Mouse (Mus musculus) neural tube, embryonic 11.5 days (tissue): ENCODE measurements at regions not wholly inside any gene's neighbourhood (a gene's known extent, or its start where the extent isn't known, plus 50 kb on each side); places are given as distances from the start of the nearest gene placed in this dataset.

Source experiments
- ATAC-seq: fragments of 200-750 bp; cut with Nextera tagmentation; 2 replicates; pipeline ENCODE4 v1.8.0; 2017; ENCODE audit warnings: moderate number of reproducible peaks, mild to moderate bottlenecking, moderate TSS enrichment, moderate library complexity; ENCODE audit not compliant: insufficient read depth, low FRiP score, low TSS enrichment
- DNase-seq: peaks from one replicate; pipeline ENCODE4 v3.0.0-alpha.2; 2015; ENCODE audit warnings: low spot score
- H3K27ac ChIP-seq: fragments of 300-500 bp; sonication (generic); 2 replicates; pipeline ENCODE4 v1.5.1; 2014; ENCODE audit warnings: low read depth, mild to moderate bottlenecking, low read length
- H3K27me3 ChIP-seq: fragments of 300-500 bp; sonication (generic); 2 replicates; pipeline ENCODE4 v1.6.1; 2014; ENCODE audit warnings: mild to moderate bottlenecking, low read length, mixed read lengths; ENCODE audit not compliant: control insufficient read depth, insufficient read depth
- H3K36me3 ChIP-seq: fragments of 300-500 bp; sonication (generic); 2 replicates; pipeline ENCODE4 v1.6.1; 2014; ENCODE audit warnings: mild to moderate bottlenecking, low read length, moderate library complexity, mixed read lengths; ENCODE audit not compliant: control insufficient read depth, insufficient read depth
- H3K4me1 ChIP-seq: fragments of 300-500 bp; sonication (generic); 2 replicates; pipeline ENCODE4 v1.6.1; 2014; ENCODE audit warnings: low read length, mixed read lengths; ENCODE audit not compliant: control insufficient read depth, insufficient read depth
- H3K4me2 ChIP-seq: fragments of 300-500 bp; sonication (generic); 2 replicates; pipeline ENCODE4 v1.6.1; 2014; ENCODE audit warnings: low read depth, mild to moderate bottlenecking, moderate library complexity
- H3K4me3 ChIP-seq: fragments of 300-500 bp; sonication (generic); 2 replicates; pipeline ENCODE4 v1.5.1; 2014; ENCODE audit warnings: low read depth, low read length
- H3K9ac ChIP-seq: fragments of 300-500 bp; sonication (generic); 2 replicates; pipeline ENCODE4 v1.6.1; 2014; ENCODE audit warnings: mild to moderate bottlenecking, low read length
- H3K9me3 ChIP-seq: fragments of 300-500 bp; sonication (generic); 2 replicates; pipeline ENCODE4 v1.6.1; 2016; ENCODE audit warnings: low read length; ENCODE audit not compliant: control insufficient read depth
- WGBS: fragments of 180-500 bp; shearing (Covaris S2); extraction: QIAGEN DNeasy Blood & Tissue Kit; methylation state at CpG from one replicate; pipeline ENCODE4 v1.1.7; 2014; 5-methylcytosine and 5-hydroxymethylcytosine counted together

DNA sequence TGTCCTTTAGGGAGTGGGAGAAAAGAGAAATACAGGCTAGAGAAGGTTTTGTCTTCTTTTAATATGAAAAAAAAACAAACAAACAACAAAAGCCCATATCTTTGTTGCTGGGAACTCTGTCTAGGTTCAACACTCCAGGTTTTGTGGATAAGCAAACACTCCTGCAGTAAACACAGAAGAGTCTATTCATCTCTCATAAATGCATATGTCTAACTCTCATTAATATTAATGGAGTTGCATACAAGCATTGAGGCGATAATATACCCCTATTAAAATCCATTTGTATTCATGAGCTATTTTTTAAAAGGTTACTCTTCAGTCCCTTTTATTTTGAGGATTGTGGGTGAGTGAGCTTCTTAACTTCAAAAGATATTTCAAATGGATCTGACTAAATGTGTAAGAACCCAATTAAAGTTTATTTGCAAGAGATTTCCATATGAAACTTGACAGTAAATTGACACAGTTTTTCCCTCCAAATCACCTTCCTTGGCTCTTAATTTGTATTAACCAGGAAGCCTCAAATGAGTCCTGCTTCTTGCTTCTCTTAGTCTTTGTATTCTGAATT, 302.6 kb upstream of the Nr5a2 start:
- Histone ChIP-seq H3K4me3 (no peak overlapping the region), H3K27me3 (no peaks in the 10 kb centered on the region), H3K4me1 (no peaks in the 10 kb centered on the region), H3K9me3 (no peaks in the 10 kb centered on the region), H3K4me2 (no peak overlapping the region), H3K9ac (no peak overlapping the region), H3K36me3 (no peaks in the 10 kb centered on the region), H3K27ac (no peak overlapping the region)
- DNase-seq (no peak), ATAC-seq (no peak)
- 61% methylated on average over 1 of the region's 1 CpGs for WGBS

DNA sequence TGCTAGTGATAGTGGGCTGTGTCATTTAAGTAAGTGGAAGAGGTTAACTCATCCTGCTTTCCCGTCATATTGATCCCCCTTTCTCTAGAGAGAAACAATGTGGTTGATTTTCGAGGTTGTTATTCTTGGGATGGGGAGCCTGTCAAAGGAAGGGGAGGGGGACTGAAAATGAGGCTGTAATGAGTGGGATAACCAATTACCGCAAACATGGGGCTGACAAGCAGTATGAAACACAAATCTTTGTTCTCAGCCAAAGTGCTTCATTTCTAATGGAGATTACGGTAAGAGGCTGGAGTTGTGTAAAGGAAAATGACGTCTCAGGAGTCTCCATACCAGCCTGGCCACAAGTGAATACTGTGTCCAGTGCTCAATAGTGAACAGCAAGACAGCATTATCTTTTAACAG, 301.9 kb upstream of the Nr5a2 start:
- Histone ChIP-seq H3K27ac (no peak overlapping the region), H3K4me1 (no peaks in the 10 kb centered on the region), H3K9ac (no peak overlapping the region), H3K27me3 (no peaks in the 10 kb centered on the region), H3K36me3 (no peaks in the 10 kb centered on the region), H3K4me3 (no peak overlapping the region), H3K9me3 (no peaks in the 10 kb centered on the region), H3K4me2 (no peak overlapping the region)
- 59% methylated on average over 5 of the region's 5 CpGs for WGBS
- ATAC-seq (no peak), DNase-seq (no peak)

- no peaks in the 10 kb centered on the region for H3K36me3 ChIP-seq
- ATAC-seq (no peak), DNase-seq (no peak)
- H3K9ac ChIP-seq, result no peak overlapping the region
- no peak overlapping the region for H3K27ac ChIP-seq
- no peak overlapping the region for H3K4me2 ChIP-seq
- H3K9me3 ChIP-seq, result no peaks in the 10 kb centered on the region
- no peaks in the 10 kb centered on the region for H3K27me3 ChIP-seq
- WGBS, result 97% methylated on average over 3 of the region's 3 CpGs
- no peak overlapping the region for H3K4me3 ChIP-seq
- no peaks in the 10 kb centered on the region for H3K4me1 ChIP-seq
Measured at GRCm38 (mm10) chr1:137256294-137256693, 296.0 kb upstream of the Nr5a2 start.

DNA sequence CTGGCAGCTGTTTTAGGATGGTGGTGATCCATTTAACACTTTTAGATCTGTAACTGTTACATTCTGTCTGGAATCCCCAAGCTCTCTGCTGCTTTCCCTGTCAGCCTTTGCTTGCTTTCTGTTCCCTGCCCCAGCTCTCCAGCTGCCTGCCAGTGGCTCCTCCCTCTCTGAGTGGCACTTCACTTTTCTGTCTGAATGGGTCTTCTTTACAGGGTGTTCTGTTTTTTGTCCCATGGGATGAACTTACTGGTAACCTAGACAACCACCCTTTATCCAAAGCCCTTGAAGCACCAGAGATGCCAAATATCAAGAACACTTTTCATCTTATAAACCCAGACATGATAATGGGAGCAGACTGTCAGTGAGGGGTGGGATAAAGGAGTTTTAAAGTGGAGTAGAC, 294.8 kb upstream of the Nr5a2 start:
- H3K4me1 ChIP-seq, result no peaks in the 10 kb centered on the region
- no peak overlapping the region for H3K4me3 ChIP-seq
- no peaks in the 10 kb centered on the region for H3K27me3 ChIP-seq
- no peaks in the 10 kb centered on the region for H3K9me3 ChIP-seq
- no peak for ATAC-seq
- H3K4me2 ChIP-seq, result no peak overlapping the region
- no peaks in the 10 kb centered on the region for H3K36me3 ChIP-seq
- H3K9ac ChIP-seq, result no peak overlapping the region
- no peak overlapping the region for H3K27ac ChIP-seq
- no peak for DNase-seq

DNA sequence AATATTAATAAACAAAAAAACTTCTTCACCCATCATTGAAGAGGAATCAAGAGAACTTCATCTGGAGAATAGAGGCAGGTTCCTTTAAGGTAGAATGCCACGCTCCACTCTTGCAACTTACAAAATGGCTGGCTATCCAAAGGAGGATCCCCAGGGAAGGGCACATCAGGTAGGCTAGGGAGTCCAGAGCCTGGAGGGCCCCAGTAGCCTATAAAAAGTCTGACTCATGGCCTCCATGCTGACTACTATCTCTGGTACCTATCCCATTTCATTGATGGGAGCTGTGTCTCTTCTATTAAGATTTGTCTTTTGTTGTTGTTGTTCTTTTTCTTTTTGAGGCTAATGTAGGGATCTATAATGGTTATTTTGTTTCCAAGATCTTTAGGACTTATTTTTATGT, 294.4 kb upstream of the Nr5a2 start:
- ATAC-seq, result no peak

GRCm38 (mm10) chr1:137227098-137227485, 266.8 kb upstream of the Nr5a2 start:
- Histone ChIP-seq H3K4me2 (no peak overlapping the region), H3K9ac (no peak overlapping the region), H3K36me3 (no peaks in the 10 kb centered on the region), H3K27me3 (no peaks in the 10 kb centered on the region), H3K27ac (no peak overlapping the region), H3K9me3 (0 out of 2 replicates have a peak, but pooled peaks cover 2% of the 10 kb centered on the region), H3K4me3 (no peak overlapping the region), H3K4me1 (no peaks in the 10 kb centered on the region)
- no peak for ATAC-seq
- DNase-seq, result no peak
- WGBS, result 80% methylated on average over 4 of the region's 4 CpGs

More for the DNA sequence above, 294.4 kb upstream of the Nr5a2 start:
- Histone ChIP-seq H3K9me3 (no peaks in the 10 kb centered on the region), H3K4me2 (no peak overlapping the region), H3K36me3 (no peaks in the 10 kb centered on the region), H3K27me3 (no peaks in the 10 kb centered on the region), H3K27ac (no peak overlapping the region), H3K4me3 (no peak overlapping the region), H3K4me1 (no peaks in the 10 kb centered on the region), H3K9ac (no peak overlapping the region)
- no peak for DNase-seq
- 91% methylated on average over 1 of the region's 1 CpGs for WGBS

DNA sequence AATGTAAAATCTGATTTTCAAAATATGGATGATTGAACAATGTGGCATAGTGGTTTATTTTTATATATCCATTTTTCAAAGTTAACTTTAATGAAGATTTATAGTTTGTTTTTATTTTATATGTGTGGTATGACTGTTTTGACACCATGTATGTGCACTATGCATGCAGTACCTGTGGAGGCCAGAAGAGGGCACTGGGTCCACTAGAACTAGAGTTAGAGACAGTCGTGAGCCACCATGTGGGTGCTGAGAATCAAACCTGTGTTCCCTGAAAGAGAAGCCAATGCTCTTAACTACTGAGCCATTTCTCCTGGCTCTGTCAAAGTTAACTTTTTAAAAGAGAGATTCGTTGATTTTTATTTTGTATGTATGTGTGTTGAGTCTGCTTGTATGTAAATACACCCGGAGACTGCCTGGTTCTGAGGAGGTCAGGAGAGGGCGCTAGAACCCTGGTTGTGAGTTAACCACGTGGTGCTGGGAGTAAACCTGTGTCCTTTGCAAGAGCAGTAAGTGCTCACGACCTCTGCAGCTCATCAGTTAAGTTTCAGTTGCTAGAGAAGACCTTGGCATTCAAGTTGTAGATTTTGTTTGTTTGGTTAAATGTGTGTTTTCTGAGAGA, 266.3 kb upstream of the Nr5a2 start:
- no peak overlapping the region for H3K9ac ChIP-seq
- no peak for ATAC-seq
- 85% methylated on average over 6 of the region's 6 CpGs for WGBS
- H3K9me3 ChIP-seq, result 0 out of 2 replicates have a peak, but pooled peaks cover 2% of the 10 kb centered on the region
- no peaks in the 10 kb centered on the region for H3K36me3 ChIP-seq
- no peak overlapping the region for H3K4me2 ChIP-seq
- H3K27ac ChIP-seq, result no peak overlapping the region
- no peaks in the 10 kb centered on the region for H3K4me1 ChIP-seq
- no peak for DNase-seq
- H3K27me3 ChIP-seq, result no peaks in the 10 kb centered on the region
- H3K4me3 ChIP-seq, result no peak overlapping the region

GRCm38 (mm10) chr1:137225418-137225817, 265.2 kb upstream of the Nr5a2 start:
- Histone ChIP-seq H3K9me3 (0 out of 2 replicates have a peak, but pooled peaks cover 2% of the 10 kb centered on the region), H3K4me2 (no peak overlapping the region), H3K27me3 (no peaks in the 10 kb centered on the region), H3K9ac (no peak overlapping the region), H3K36me3 (no peaks in the 10 kb centered on the region), H3K4me1 (no peaks in the 10 kb centered on the region), H3K27ac (no peak overlapping the region), H3K4me3 (no peak overlapping the region)
- ATAC-seq, result peak; percentile 62
- peak; percentile 38 for DNase-seq
- 37% methylated on average over 3 of the region's 3 CpGs for WGBS

DNA sequence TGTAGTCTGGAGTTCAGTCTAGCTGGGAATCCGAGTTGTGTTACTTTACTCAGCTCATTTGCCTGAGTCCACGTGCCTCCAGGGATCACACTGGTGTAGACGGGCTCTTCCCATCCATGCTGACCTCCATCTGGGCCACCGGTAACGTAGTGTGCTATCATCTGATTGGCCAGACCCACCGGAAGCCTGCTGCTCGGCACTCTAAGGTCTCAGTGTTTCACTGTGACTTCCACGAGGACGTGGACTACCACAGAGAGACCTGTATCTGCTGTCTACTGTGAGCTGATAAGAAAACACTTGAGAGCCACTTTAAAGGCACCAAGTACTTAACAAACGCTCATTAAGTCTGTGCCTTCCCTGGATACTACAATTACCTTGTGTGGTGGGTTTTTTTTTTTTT, 262.8 kb upstream of the Nr5a2 start:
- 58% methylated on average over 10 of the region's 10 CpGs for whole genome bisulfite sequencing
- H3K36me3 ChIP-seq, result no peaks in the 10 kb centered on the region
- H3K27me3 ChIP-seq, result no peaks in the 10 kb centered on the region
- ATAC-seq, result no peak
- H3K9ac ChIP-seq, result no peak overlapping the region
- no peak for DNase-seq
- H3K4me3 ChIP-seq, result no peak overlapping the region
- no peak overlapping the region for H3K4me2 ChIP-seq
- H3K9me3 ChIP-seq, result 0 out of 2 replicates have a peak, but pooled peaks cover 2% of the 10 kb centered on the region
- H3K27ac ChIP-seq, result no peak overlapping the region
- H3K4me1 ChIP-seq, result no peaks in the 10 kb centered on the region
